Mouse (Mus musculus): ENCODE measurements around the gene Tnpo3. TPM values are rescaled to one million over a fixed set of nuclear protein-coding genes. Genes with fewer than 3 reads are reported as not detected.

Tnpo3 gene
- polyA plus RNA-seq, 1 experiment: 62.6 TPM

GRCm38 (mm10) chr6:29632552-29633292, 23.0 kb upstream of the Tnpo3 start:
- no peak for TF ChIP-seq CTCF (IDR thresholded peaks at IDR 0.05; ENCODE audit: borderline replicate concordance, control insufficient read depth, extremely low read depth, insufficient read depth, low read length, poor library complexity)
- TF ChIP-seq POLR2A (IDR thresholded peaks at IDR 0.05; ENCODE audit: control insufficient read depth, extremely low read depth, insufficient read depth, low read length, poor library complexity): no peak
- Histone ChIP-seq H3K4me1 (replicated peaks; ENCODE audit: control insufficient read depth, insufficient read depth, low read length) (no peaks in the 10 kb centered on the region), H3K27ac (ENCODE audit: control insufficient read depth, insufficient read depth, low read length) (no peak overlapping the region), H3K4me3 (ENCODE audit: control insufficient read depth, insufficient read depth, low read length) (no peak overlapping the region), H3K27me3 (ENCODE audit: control insufficient read depth, insufficient read depth, low read length) (no peaks in the 10 kb centered on the region), H3K36me3 (ENCODE audit: control insufficient read depth, insufficient read depth, low read length) (no peaks in the 10 kb centered on the region)
- DNase-seq: no peak
- WGBS: 82% methylated on average over 12 of the region's 12 CpGs

- 55% methylated on average over 10 of the region's 10 CpGs for WGBS
These were observed 22.3 kb upstream of the Tnpo3 start for GRCm38 (mm10) chr6:29631751-29632551.

GRCm38 (mm10) chr6:29630216-29630615, 20.5 kb upstream of the Tnpo3 start:
- no peaks in the 10 kb centered on the region for H3K4me1 ChIP-seq (replicated peaks; ENCODE audit: control insufficient read depth, insufficient read depth, low read length)
- 90% methylated on average over 1 of the region's 1 CpGs for WGBS
- H3K27ac ChIP-seq (ENCODE audit: control insufficient read depth, insufficient read depth, low read length): no peak overlapping the region
- no peaks in the 10 kb centered on the region for H3K27me3 ChIP-seq (ENCODE audit: control insufficient read depth, insufficient read depth, low read length)
- no peak overlapping the region for H3K4me3 ChIP-seq (ENCODE audit: control insufficient read depth, insufficient read depth, low read length)
- no peak for DNase-seq
- TF ChIP-seq CTCF (IDR thresholded peaks at IDR 0.05; ENCODE audit: borderline replicate concordance, control insufficient read depth, extremely low read depth, insufficient read depth, low read length, poor library complexity) (no peak), POLR2A (IDR thresholded peaks at IDR 0.05; ENCODE audit: control insufficient read depth, extremely low read depth, insufficient read depth, low read length, poor library complexity) (no peak)
- no peaks in the 10 kb centered on the region for H3K36me3 ChIP-seq (ENCODE audit: control insufficient read depth, insufficient read depth, low read length)

More at GRCm38 (mm10) chr6:29631751-29632551, 22.3 kb upstream of the Tnpo3 start:
- no peaks in the 10 kb centered on the region for H3K27me3 ChIP-seq (ENCODE audit: control insufficient read depth, insufficient read depth, low read length)
- no peaks in the 10 kb centered on the region for H3K36me3 ChIP-seq (ENCODE audit: control insufficient read depth, insufficient read depth, low read length)
- H3K4me3 ChIP-seq (ENCODE audit: control insufficient read depth, insufficient read depth, low read length): no peak overlapping the region
- H3K4me1 ChIP-seq (replicated peaks; ENCODE audit: control insufficient read depth, insufficient read depth, low read length): no peaks in the 10 kb centered on the region
- H3K27ac ChIP-seq (ENCODE audit: control insufficient read depth, insufficient read depth, low read length): no peak overlapping the region
- DNase-seq: no peak
- no peak for TF ChIP-seq CTCF (IDR thresholded peaks at IDR 0.05; ENCODE audit: borderline replicate concordance, control insufficient read depth, extremely low read depth, insufficient read depth, low read length, poor library complexity)
- no peak for TF ChIP-seq POLR2A (IDR thresholded peaks at IDR 0.05; ENCODE audit: control insufficient read depth, extremely low read depth, insufficient read depth, low read length, poor library complexity)

- Histone ChIP-seq H3K27ac (ENCODE audit: control insufficient read depth, insufficient read depth, low read length) (no peak overlapping the region), H3K36me3 (ENCODE audit: control insufficient read depth, insufficient read depth, low read length) (no peaks in the 10 kb centered on the region), H3K4me1 (replicated peaks; ENCODE audit: control insufficient read depth, insufficient read depth, low read length) (no peaks in the 10 kb centered on the region), H3K27me3 (ENCODE audit: control insufficient read depth, insufficient read depth, low read length) (no peaks in the 10 kb centered on the region), H3K4me3 (ENCODE audit: control insufficient read depth, insufficient read depth, low read length) (no peak overlapping the region)
- TF ChIP-seq CTCF (IDR thresholded peaks at IDR 0.05; ENCODE audit: borderline replicate concordance, control insufficient read depth, extremely low read depth, insufficient read depth, low read length, poor library complexity): no peak
- no peak for TF ChIP-seq POLR2A (IDR thresholded peaks at IDR 0.05; ENCODE audit: control insufficient read depth, extremely low read depth, insufficient read depth, low read length, poor library complexity)
- 92% methylated on average over 2 of the region's 2 CpGs for WGBS
- DNase-seq: no peak
These were observed 18.1 kb upstream of the Tnpo3 start for GRCm38 (mm10) chr6:29627756-29628155.

- Histone ChIP-seq H3K4me3 (ENCODE audit: control insufficient read depth, insufficient read depth, low read length) (no peak overlapping the region), H3K27ac (ENCODE audit: control insufficient read depth, insufficient read depth, low read length) (no peak overlapping the region), H3K36me3 (ENCODE audit: control insufficient read depth, insufficient read depth, low read length) (no peaks in the 10 kb centered on the region), H3K4me1 (replicated peaks; ENCODE audit: control insufficient read depth, insufficient read depth, low read length) (no peaks in the 10 kb centered on the region), H3K27me3 (ENCODE audit: control insufficient read depth, insufficient read depth, low read length) (no peaks in the 10 kb centered on the region)
- DNase-seq: no peak
- whole genome bisulfite sequencing: 11% methylated on average over 2 of the region's 2 CpGs
- no peak for TF ChIP-seq POLR2A (IDR thresholded peaks at IDR 0.05; ENCODE audit: control insufficient read depth, extremely low read depth, insufficient read depth, low read length, poor library complexity)
- TF ChIP-seq CTCF (IDR thresholded peaks at IDR 0.05; ENCODE audit: borderline replicate concordance, control insufficient read depth, extremely low read depth, insufficient read depth, low read length, poor library complexity): no peak
These were observed 14.2 kb upstream of the Tnpo3 start for GRCm38 (mm10) chr6:29623857-29624256.

- no peak for TF ChIP-seq CTCF (IDR thresholded peaks at IDR 0.05; ENCODE audit: borderline replicate concordance, control insufficient read depth, extremely low read depth, insufficient read depth, low read length, poor library complexity)
- TF ChIP-seq POLR2A (IDR thresholded peaks at IDR 0.05; ENCODE audit: control insufficient read depth, extremely low read depth, insufficient read depth, low read length, poor library complexity): no peak
- no peak for DNase-seq
- Histone ChIP-seq H3K4me1 (replicated peaks; ENCODE audit: control insufficient read depth, insufficient read depth, low read length) (no peaks in the 10 kb centered on the region), H3K36me3 (ENCODE audit: control insufficient read depth, insufficient read depth, low read length) (no peaks in the 10 kb centered on the region), H3K27ac (ENCODE audit: control insufficient read depth, insufficient read depth, low read length) (no peak overlapping the region), H3K27me3 (ENCODE audit: control insufficient read depth, insufficient read depth, low read length) (no peaks in the 10 kb centered on the region), H3K4me3 (ENCODE audit: control insufficient read depth, insufficient read depth, low read length) (no peak overlapping the region)
- WGBS: 85% methylated on average over 6 of the region's 6 CpGs
These were observed 12.6 kb upstream of the Tnpo3 start for GRCm38 (mm10) chr6:29622273-29622672.
